Mouse (Mus musculus): ENCODE data around the gene Cmtm4.

Gene Cmtm4

DNA sequence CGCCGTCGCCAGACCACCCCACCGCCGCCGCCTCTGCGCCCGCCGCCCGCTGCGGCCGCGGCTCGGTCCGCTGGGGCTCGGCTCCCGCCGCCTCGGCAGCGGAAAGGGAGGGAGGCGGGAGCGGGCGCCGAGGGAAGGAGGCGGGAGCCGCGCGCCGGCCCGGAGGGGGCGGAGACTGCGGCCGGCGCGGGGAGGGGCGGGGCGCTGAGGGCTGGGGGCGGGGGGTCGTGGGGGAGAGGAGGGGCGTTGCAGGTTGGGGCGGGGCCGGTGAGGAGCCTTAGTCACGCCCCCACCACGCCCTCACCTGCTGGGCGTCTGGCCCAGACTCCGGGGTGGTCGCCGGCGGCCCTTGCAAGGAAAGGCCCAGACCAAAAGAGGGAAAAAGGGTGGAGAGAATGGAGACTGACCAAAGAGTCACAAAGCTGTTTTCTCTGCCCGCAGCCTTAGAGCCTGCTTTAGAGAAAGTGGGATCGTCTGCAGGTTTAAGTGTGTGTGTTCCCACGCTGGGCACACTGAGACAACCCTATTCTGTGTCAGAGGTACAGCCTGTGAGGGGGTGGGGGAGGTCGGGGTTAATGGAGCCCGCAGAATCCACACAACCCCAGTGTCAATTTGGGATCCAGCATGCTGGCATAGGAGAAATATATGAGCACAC, at the start of gene Cmtm4:
Gene Cmtm4, minus strand, starts transcription at position 105 of the 655 bp plus-strand sequence.
- peak; percentile 24 for DNase-seq (ENCODE audit: low read depth)

DNA sequence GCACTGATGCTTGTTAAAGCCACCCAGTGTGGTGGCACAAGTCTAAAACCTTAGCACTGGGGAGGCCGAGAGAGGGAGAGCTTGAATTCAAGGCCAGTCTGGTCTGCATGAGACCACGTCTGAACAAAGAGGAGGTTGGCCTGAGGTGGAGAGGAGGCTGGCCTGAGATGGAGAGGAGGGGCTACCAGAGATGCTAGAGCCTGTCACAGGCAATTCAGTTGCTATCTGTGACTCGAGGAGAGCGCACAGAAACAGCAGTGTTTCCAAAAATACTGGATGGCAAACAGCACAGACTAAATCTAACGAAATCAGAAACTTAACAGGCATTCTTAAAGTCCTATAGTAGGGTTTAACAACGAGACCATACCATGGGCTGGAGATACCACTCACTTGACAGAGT, 49.6 kb upstream of the Cmtm4 start:
- no peak for DNase-seq (ENCODE audit: low read depth)

GRCm38 (mm10) chr8:104443125-104443679, 47.6 kb upstream of the Cmtm4 start:
- DNase-seq (ENCODE audit: low read depth): no peak

DNA sequence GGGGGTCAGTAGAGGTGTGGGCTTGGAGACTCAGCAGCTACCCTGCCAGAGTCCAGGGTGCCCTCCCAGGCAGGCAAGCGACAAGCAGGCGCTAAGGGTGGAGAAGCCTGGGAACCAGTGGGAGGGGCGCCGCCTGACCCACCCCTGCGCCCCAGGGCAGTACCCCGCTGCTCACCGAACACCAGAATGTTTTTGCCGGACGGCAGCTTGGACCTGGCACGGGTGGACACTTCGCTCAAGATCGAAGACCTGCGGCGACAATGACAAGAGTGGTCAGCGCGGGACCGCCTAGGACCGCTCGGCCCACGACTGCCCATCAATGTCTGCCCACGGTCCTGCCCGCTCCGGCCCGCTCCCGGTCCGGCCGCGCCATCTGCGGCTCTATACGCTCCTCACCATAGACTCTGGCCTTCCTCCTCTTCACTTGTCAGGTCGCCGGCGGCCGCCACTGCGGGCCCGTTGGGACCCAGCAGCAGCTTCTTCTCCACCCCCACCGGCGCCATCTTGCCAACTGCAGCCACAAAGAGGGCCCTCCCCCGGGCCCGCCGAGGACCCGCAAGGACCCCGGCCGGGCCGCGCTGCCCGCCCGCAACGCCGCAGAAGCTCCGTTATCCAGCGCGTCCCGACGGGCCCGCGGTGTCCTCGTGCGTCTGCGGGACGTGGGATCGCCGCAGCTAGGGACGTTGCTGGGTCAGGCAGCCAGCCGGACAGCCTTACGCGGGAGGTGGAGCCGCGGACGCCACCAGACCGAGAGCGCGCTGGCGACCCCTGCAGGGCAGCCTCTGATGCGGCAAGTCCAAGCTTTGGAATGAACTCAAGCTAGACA, 46.9 kb upstream of the Cmtm4 start, which contains the start of gene Dync1li2:
Gene Dync1li2, minus strand, starts transcription at position 749 of the 826 bp plus-strand sequence.
- peak; percentile 87 for DNase-seq (ENCODE audit: low read depth)

DNA sequence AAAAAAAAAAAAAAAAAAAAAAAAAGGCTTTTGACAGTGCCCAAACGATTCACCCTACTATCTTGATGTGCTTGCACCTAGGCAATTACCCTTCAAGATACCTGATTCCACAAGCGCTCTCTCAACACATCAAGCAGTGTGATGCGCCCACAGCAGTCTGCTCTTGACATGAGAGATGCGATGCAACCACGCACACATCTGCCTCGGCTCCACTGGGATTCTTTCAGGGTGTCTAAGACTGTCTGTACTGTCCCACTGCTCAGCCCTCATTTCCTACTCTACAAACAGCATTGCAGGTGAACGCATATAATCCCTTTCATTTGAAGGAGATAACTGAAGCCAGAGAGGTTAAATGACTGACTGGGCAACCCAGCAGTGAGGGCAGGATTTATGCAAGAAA, 46.0 kb upstream of the Cmtm4 start:
- DNase-seq (ENCODE audit: low read depth): no peak

GRCm38 (mm10) chr8:104439461-104439860, 43.9 kb upstream of the Cmtm4 start:
- no peak for DNase-seq (ENCODE audit: low read depth)

- no peak for DNase-seq (ENCODE audit: low read depth)
Measured at GRCm38 (mm10) chr8:104437494-104438135, 42.0 kb upstream of the Cmtm4 start.

- DNase-seq (ENCODE audit: low read depth): no peak
Measured at GRCm38 (mm10) chr8:104436591-104436990, 41.0 kb upstream of the Cmtm4 start.

GRCm38 (mm10) chr8:104436038-104436437, 40.4 kb upstream of the Cmtm4 start:
- DNase-seq (ENCODE audit: low read depth): peak; percentile 98

- no peak for DNase-seq (ENCODE audit: low read depth)
Measured at GRCm38 (mm10) chr8:104434826-104435354, 39.3 kb upstream of the Cmtm4 start.

- DNase-seq (ENCODE audit: low read depth): peak; percentile 23
Measured at GRCm38 (mm10) chr8:104434275-104434674, 38.7 kb upstream of the Cmtm4 start.

GRCm38 (mm10) chr8:104433191-104433842, 37.7 kb upstream of the Cmtm4 start:
- no peak for DNase-seq (ENCODE audit: low read depth)

DNA sequence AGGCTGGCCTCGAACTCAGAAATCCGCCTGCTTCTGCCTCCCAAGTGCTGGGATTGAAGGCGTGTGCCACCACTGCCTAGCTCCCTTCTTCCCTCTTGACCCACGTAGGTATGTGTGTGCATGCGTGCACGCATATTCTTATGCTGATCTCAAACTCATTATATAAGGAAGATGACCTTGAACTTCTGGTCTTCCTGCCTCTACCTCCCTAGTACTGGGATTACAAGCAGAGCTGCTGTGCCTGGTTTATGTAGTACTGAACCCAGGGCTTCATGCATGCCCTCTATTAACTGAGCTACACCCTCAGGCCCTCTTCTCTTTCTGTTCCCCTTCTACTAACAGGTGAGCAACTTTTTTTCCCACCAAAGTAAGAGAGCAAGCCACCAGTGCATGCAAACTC, 37.0 kb upstream of the Cmtm4 start:
- no peak for DNase-seq (ENCODE audit: low read depth)

- DNase-seq (ENCODE audit: low read depth): peak; percentile 17
Measured at GRCm38 (mm10) chr8:104430230-104430629, 34.6 kb upstream of the Cmtm4 start.

DNA sequence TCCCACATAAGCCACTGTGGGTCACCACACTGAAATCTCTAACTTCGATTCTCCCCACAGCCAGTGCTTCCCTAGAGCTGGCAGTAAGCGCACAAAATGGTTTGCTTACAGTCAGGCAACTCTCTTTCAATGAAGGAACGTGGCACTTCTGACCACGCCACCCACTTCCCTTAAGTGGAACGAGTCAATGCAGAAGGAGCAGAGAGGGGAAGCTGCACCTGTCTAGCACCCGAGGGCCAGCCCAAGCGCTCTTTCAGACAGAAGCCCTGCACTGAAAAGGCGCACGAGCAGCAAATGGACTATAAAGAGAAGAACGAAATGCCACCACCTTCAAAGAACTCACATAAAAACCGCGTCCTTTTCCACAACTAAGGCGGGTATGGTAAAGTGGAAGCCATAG, 32.1 kb upstream of the Cmtm4 start:
- DNase-seq (ENCODE audit: low read depth): no peak

DNA sequence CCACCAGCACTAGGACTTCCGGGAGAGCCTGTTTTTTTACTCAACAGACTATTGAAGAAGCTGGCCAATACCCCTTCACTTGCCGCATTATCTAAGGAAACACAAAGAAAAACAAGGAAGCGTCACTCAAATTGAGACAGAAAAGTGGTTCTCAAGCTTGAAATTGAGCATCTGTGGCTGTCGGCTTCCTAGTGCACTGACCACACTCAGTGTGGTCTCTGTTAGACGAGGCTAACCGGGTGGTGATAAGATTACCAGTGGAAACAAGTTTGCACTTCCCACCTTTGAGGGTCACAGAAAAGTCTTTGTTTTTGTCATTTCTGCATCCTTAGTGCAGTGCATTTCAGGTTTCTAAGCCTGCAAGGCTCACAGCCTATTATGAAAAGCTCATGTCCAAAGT, 26.7 kb upstream of the Cmtm4 start:
- no peak for DNase-seq (ENCODE audit: low read depth)

- DNase-seq (ENCODE audit: low read depth): no peak
Measured at GRCm38 (mm10) chr8:104416022-104416421, 20.4 kb upstream of the Cmtm4 start.

- DNase-seq (ENCODE audit: low read depth): no peak
Measured at GRCm38 (mm10) chr8:104414204-104414603, 18.6 kb upstream of the Cmtm4 start.

GRCm38 (mm10) chr8:104413770-104414169, 18.2 kb upstream of the Cmtm4 start:
- no peak for DNase-seq (ENCODE audit: low read depth)

DNA sequence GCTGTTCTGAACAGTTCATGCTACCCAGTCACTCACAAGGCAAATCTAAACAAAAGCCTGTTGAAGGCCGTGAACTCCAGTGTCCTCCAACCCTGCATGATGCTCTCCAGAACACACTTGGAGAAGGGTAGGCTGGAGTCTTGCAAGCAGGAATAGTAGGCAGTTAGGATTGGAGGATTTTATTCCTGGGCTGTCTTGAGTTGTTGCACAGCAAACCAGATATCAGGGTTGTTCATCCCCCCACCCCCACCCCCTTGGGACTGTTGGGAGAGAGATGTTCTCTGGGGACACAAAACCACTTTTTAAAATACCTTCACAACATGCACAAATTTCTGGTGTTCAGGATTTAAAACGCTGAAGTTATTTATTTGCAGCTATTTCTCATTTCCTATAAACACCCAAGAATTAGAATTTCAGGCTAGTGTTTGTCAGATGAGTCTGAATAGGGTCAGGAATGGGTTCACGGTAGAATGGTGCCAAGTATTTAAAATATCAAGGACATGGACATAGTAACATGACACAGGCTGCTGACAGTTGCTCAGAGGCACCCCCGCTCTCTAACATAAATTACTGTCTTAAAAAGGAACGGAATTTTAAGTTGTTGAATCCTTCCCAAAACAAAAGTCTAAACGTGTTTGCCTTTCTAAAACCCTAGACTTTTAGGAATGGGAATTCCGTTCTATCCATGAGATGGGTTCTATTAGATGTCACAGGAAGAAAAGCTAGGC, 17.4 kb upstream of the Cmtm4 start:
- DNase-seq (ENCODE audit: low read depth): no peak

- DNase-seq (ENCODE audit: low read depth): no peak
Measured at GRCm38 (mm10) chr8:104411972-104412371, 16.4 kb upstream of the Cmtm4 start.

All from 416B (cell line).